In genomic region chr4:109671941-109672340, GRCm38 (mm10) we compare ENCODE assay signal across 25 mouse cellular contexts. TPM values are rescaled to one million over a fixed set of nuclear protein-coding genes. Genes with fewer than 3 reads are reported as not detected.
DNase-seq lines count a peak whose midpoint lies in the region; TF ChIP-seq lines count a peak whose summit lies in the region.
"Had no signal": no experiment of that assay in that cellular context is flagged by ENCODE, and none has a peak within 500 bp of the region (broad histone marks: within the 10 kb centered on the region; RNA-seq: fewer than 3 reads in every experiment).

No protein-coding gene starts in this region.

- TF ChIP-seq EP300 in MEL (IDR thresholded peaks at IDR 0.05; ENCODE audit: low read depth in 1 of 2, low read length in 2 of 2): no peak

- no peak for TF ChIP-seq CTCF in MEL (IDR thresholded peaks at IDR 0.05 in 2 of 3, conservative IDR thresholded peaks at IDR 0.05 in 1 of 3; ENCODE audit: control insufficient read depth in 1 of 3, insufficient read depth in 1 of 3, low read depth in 2 of 3, low read length in 3 of 3, poor library complexity in 1 of 3, severe bottlenecking in 1 of 3)

- H3K9me3 ChIP-seq in MEL (replicated peaks; ENCODE audit: insufficient read depth, low read length): no peaks in the 10 kb centered on the region
- H3K9me3 ChIP-seq: embryonic facial prominence, embryonic 13.5 days; embryonic facial prominence, embryonic 15.5 days; forebrain, embryonic 10.5 days; forebrain, embryonic 12.5 days; G1E had no signal

- no peak for TF ChIP-seq RAD21 in MEL (IDR thresholded peaks at IDR 0.05; ENCODE audit: low read depth, low read length)

- H3K4me3 ChIP-seq in MEL (ENCODE audit: control insufficient read depth in 1 of 2, insufficient read depth in 1 of 2, low read depth in 2 of 2, low read length in 2 of 2): no peak overlapping the region
- H3K4me3 ChIP-seq: embryonic facial prominence, embryonic 13.5 days; embryonic facial prominence, embryonic 15.5 days; erythroblast, embryonic 14.5 days; forebrain, embryonic 10.5 days; forebrain, embryonic 12.5 days had no signal

- H3K9ac ChIP-seq in MEL (ENCODE audit: control insufficient read depth, low read depth, low read length, poor library complexity, severe bottlenecking): no peak overlapping the region
- H3K9ac ChIP-seq: embryonic facial prominence, embryonic 13.5 days; embryonic facial prominence, embryonic 15.5 days; forebrain, embryonic 12.5 days had no signal

- no peak for TF ChIP-seq POLR2A in MEL (IDR thresholded peaks at IDR 0.05; ENCODE audit: control insufficient read depth in 1 of 2, insufficient read depth in 1 of 2, low read depth in 1 of 2, low read length in 2 of 2, poor library complexity in 1 of 2)

- H3K36me3 ChIP-seq in MEL (ENCODE audit: control insufficient read depth in 1 of 2, insufficient read depth in 2 of 2, low read length in 2 of 2): peaks cover 0 to 13% of the 10 kb centered on the region in 2 experiments; a peak in 2 of 4 replicates
- H3K36me3 ChIP-seq: embryonic facial prominence, embryonic 13.5 days; embryonic facial prominence, embryonic 15.5 days; forebrain, embryonic 10.5 days; forebrain, embryonic 12.5 days; G1E had no signal

- peaks cover 9% of the 10 kb centered on the region for H3K79me2 ChIP-seq in MEL (ENCODE audit: control insufficient read depth, insufficient read depth, low read length, poor library complexity)

- peaks cover 0 to 3% of the 10 kb centered on the region in 2 experiments; a peak in 2 of 4 replicates for H3K4me1 ChIP-seq in MEL (ENCODE audit: control insufficient read depth in 1 of 2, insufficient read depth in 2 of 2, low read length in 2 of 2)
- H3K4me1 ChIP-seq: embryonic facial prominence, embryonic 13.5 days had no signal

- H3K27ac ChIP-seq in MEL (ENCODE audit: control insufficient read depth, low read depth, low read length): no peak overlapping the region
- H3K27ac ChIP-seq: embryonic facial prominence, embryonic 13.5 days; embryonic facial prominence, embryonic 15.5 days; forebrain, embryonic 10.5 days; forebrain, embryonic 12.5 days had no signal

- H3K27me3 ChIP-seq in MEL (ENCODE audit: control insufficient read depth in 1 of 2, insufficient read depth in 2 of 2, low read length in 2 of 2): no peaks in the 10 kb centered on the region
- H3K27me3 ChIP-seq: CH12.LX; embryonic facial prominence, embryonic 13.5 days; embryonic facial prominence, embryonic 15.5 days; forebrain, embryonic 12.5 days had no signal

- DNase-seq in A20 (ENCODE audit: low read depth, low spot score): peak; percentile 15
- peak; percentile 40 for DNase-seq in ES-CJ7 (ENCODE audit: low read depth, low spot score)
- DNase-seq in MEL (ENCODE audit: low read depth, low spot score): peak; percentile 56
- peak; percentile 35 for DNase-seq in ZHBTc4 (ENCODE audit: low read depth, low spot score)
- DNase-seq in lung, postnatal 10 days: no peak
- no peak for DNase-seq in lung, postnatal 36 days
- DNase-seq in thymus, postnatal 10 days (ENCODE audit: low spot score in 2 of 2): no peak
- DNase-seq: adrenal gland, adult 2 months; adrenal gland, postnatal 10 days; adrenal gland, postnatal 25 days; B cell, adult 2 months; cerebellum, adult 11 months; cerebellum, adult 18-20 months; cerebellum, adult 8-10 months; cerebellum, adult 9-11 months; cerebellum, postnatal 14 days; cerebellum, postnatal 36 days; embryo, embryonic 11 days had no signal

TF ChIP-seq in MEL, 35 proteins besides CTCF, POLR2A, EP300 and RAD21:
- TF ChIP-seq TBP (IDR thresholded peaks at IDR 0.05; ENCODE audit: low read depth, low read length) (0 out of 2 replicates have a peak, but pooled peaks have one; percentile 20), JUND (IDR thresholded peaks at IDR 0.05; ENCODE audit: low read depth, low read length) (no peak)

RNA-seq across cellular contexts. Expression of gene Faf1, which starts 4.4 kb away (rescaled TPM):
- 37.6 and 39.2 TPM in 2 replicates for total RNA-seq in MEL (2012; rRNA removed)
- 10 to 100 TPM in 1 of 2 experiments, not detected in 1; 36.5 TPM for polyA plus RNA-seq in MEL (2012; ENCODE audit: insufficient read depth in 1 of 2, insufficient read length in 2 of 2, low read depth in 1 of 2, low replicate concordance in 2 of 2, missing spikeins in 1 of 2)

RNA-seq across cellular contexts. Expression of gene Cdkn2c, which starts 5.0 kb away (rescaled TPM):
- total RNA-seq in MEL (2012; rRNA removed): 18.6 and 21.0 TPM in 2 replicates
- 10 to 100 TPM in 1 of 2 experiments, not detected in 1; 26.8 TPM for polyA plus RNA-seq in MEL (2012; ENCODE audit: insufficient read depth in 1 of 2, insufficient read length in 2 of 2, low read depth in 1 of 2, low replicate concordance in 2 of 2, missing spikeins in 1 of 2)

Comparison
In these comparisons a context has a peak if more than half of its experiments do, and no peak if none do; other contexts are left out.
1. DNase-seq: peak in A20 (single experiment), ES-CJ7 (single experiment), MEL (single experiment) and ZHBTc4 (single experiment); none in lung, postnatal 10 days (single experiment), lung, postnatal 36 days (single experiment) and thymus, postnatal 10 days (0 of 2).